16 mouse cellular contexts compared by ENCODE assay signal in the genomic region with DNA sequence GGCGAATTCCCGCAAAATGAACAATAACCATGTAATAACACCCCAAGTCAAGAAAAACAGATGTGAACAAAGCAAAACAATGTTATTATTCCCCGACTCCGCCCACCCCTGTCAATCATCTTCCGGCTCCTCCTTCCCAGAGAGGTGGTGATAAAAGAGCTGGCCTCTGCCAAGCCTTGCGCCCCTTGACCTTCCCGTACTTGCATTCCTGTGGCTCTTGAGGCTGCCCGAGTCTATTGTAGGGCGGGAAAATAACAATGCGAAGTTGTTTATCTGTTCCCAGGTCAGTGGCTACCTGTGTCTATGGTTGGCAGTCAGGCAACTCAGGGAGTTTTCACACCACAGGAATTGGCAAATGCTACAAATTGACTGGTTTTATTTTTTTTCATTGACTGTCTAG. TPM values are rescaled to one million over a fixed set of nuclear protein-coding genes. Genes with fewer than 3 reads are reported as not detected.
DNase-seq lines count a peak whose midpoint lies in the region; ATAC-seq and TF ChIP-seq lines count a peak whose summit lies in the region.
"Had no signal": no experiment of that assay in that cellular context is flagged by ENCODE, and none has a peak within 500 bp of the region (broad histone marks: within the 10 kb centered on the region; RNA-seq: fewer than 3 reads in every experiment).

No protein-coding gene starts in this region.

- no peaks in the 10 kb centered on the region for H3K9me3 ChIP-seq in intestine, postnatal 0 days (ENCODE audit: control insufficient read depth)
- H3K9me3 ChIP-seq in intestine, embryonic 16.5 days (ENCODE audit: control insufficient read depth, low read length) = no peaks in the 10 kb centered on the region
- no peaks in the 10 kb centered on the region for H3K9me3 ChIP-seq in forebrain, embryonic 12.5 days
- H3K9me3 ChIP-seq: hindbrain, embryonic 15.5 days; limb, embryonic 15.5 days had no signal

- no peak overlapping the region for H3K27ac ChIP-seq in intestine, postnatal 0 days (ENCODE audit: low read depth, low read length)
- no peak overlapping the region for H3K27ac ChIP-seq in intestine, embryonic 16.5 days (ENCODE audit: low read length)
- H3K27ac ChIP-seq in forebrain, embryonic 12.5 days = no peak overlapping the region
- H3K27ac ChIP-seq: hindbrain, embryonic 15.5 days; limb, embryonic 15.5 days had no signal

- DNase-seq in adrenal gland, postnatal 14 days = peak; percentile 59
- DNase-seq in kidney, adult 8-10 months = peak; percentile 52 to 55
- DNase-seq in lung, postnatal 25 days (ENCODE audit: low spot score) = peak; percentile 73
- no peak for DNase-seq in left cerebral cortex, adult 9 months (ENCODE audit: low spot score in 2 of 2)
- DNase-seq: cerebellum, adult 11 months; gastrocnemius, postnatal 36 days; retina, postnatal 1 day; thymus, postnatal 14 days had no signal

- H3K9ac ChIP-seq in intestine, postnatal 0 days (ENCODE audit: low read depth, low read length) = no peak overlapping the region
- no peak overlapping the region for H3K9ac ChIP-seq in intestine, embryonic 16.5 days (ENCODE audit: low read depth, low read length)
- no peak overlapping the region for H3K9ac ChIP-seq in forebrain, embryonic 12.5 days
- H3K9ac ChIP-seq: hindbrain, embryonic 15.5 days; limb, embryonic 15.5 days had no signal

- H3K4me2 ChIP-seq in intestine, postnatal 0 days (replicated peaks; ENCODE audit: low read depth) = no peak overlapping the region
- no peak overlapping the region for H3K4me2 ChIP-seq in intestine, embryonic 16.5 days (ENCODE audit: low read depth, low read length)
- no peak overlapping the region for H3K4me2 ChIP-seq in forebrain, embryonic 12.5 days
- H3K4me2 ChIP-seq: hindbrain, embryonic 15.5 days; limb, embryonic 15.5 days had no signal

- H3K4me3 ChIP-seq in intestine, postnatal 0 days (ENCODE audit: low read depth, low read length) = no peak overlapping the region
- H3K4me3 ChIP-seq in intestine, embryonic 16.5 days (ENCODE audit: low read length) = no peak overlapping the region
- H3K4me3 ChIP-seq in forebrain, embryonic 12.5 days (replicated peaks) = no peak overlapping the region
- H3K4me3 ChIP-seq: hindbrain, embryonic 15.5 days; limb, embryonic 15.5 days; myocyte had no signal

- no peaks in the 10 kb centered on the region for H3K36me3 ChIP-seq in intestine, postnatal 0 days (ENCODE audit: control insufficient read depth, insufficient read depth)
- H3K36me3 ChIP-seq in intestine, embryonic 16.5 days (ENCODE audit: control insufficient read depth, insufficient read depth, low read length) = no peaks in the 10 kb centered on the region
- no peaks in the 10 kb centered on the region for H3K36me3 ChIP-seq in forebrain, embryonic 12.5 days (replicated peaks)
- H3K36me3 ChIP-seq: hindbrain, embryonic 15.5 days; limb, embryonic 15.5 days had no signal

- no peaks in the 10 kb centered on the region for H3K27me3 ChIP-seq in intestine, postnatal 0 days (replicated peaks; ENCODE audit: control insufficient read depth, insufficient read depth, low read length)
- no peaks in the 10 kb centered on the region for H3K27me3 ChIP-seq in intestine, embryonic 16.5 days (replicated peaks; ENCODE audit: control insufficient read depth, insufficient read depth, low read length)
- no peaks in the 10 kb centered on the region for H3K27me3 ChIP-seq in forebrain, embryonic 12.5 days
- H3K27me3 ChIP-seq: hindbrain, embryonic 15.5 days; limb, embryonic 15.5 days had no signal

- ATAC-seq in intestine, postnatal 0 days = peak; percentile 38; the same call in 1 of the 2 replicates
- ATAC-seq in intestine, embryonic 16.5 days = no peak
- ATAC-seq in forebrain, embryonic 12.5 days (ENCODE audit: low FRiP score) = no peak

- H3K4me1 ChIP-seq in intestine, postnatal 0 days (replicated peaks; ENCODE audit: control insufficient read depth, insufficient read depth, low read length) = peaks cover 11% of the 10 kb centered on the region
- 0 out of 2 replicates have a peak, but pooled peaks cover 6% of the 10 kb centered on the region for H3K4me1 ChIP-seq in intestine, embryonic 16.5 days (ENCODE audit: control insufficient read depth, insufficient read depth, low read length)
- no peaks in the 10 kb centered on the region for H3K4me1 ChIP-seq in forebrain, embryonic 12.5 days
- H3K4me1 ChIP-seq: hindbrain, embryonic 15.5 days had no signal

- TF ChIP-seq CTCF in intestine, postnatal 0 days (IDR thresholded peaks at IDR 0.05; ENCODE audit: low read depth) = no peak

- 52% methylated on average over 10 of the region's 10 CpGs for WGBS in intestine, postnatal 0 days
- WGBS in intestine, embryonic 16.5 days = 69% methylated on average over 10 of the region's 10 CpGs
- 83% methylated on average over 10 of the region's 10 CpGs for WGBS in forebrain, embryonic 12.5 days

RNA-seq across cellular contexts. Expression of gene Rtp3, which starts 9.5 kb away (rescaled TPM):
- polyA plus RNA-seq in intestine, postnatal 0 days (2015; fragmentation: Nextera tagmentation; extraction: Ambion mirVana) = 0.10 and 0.17 TPM in 2 replicates
- polyA plus RNA-seq in intestine, embryonic 16.5 days (2015; fragmentation: Nextera tagmentation; extraction: Ambion mirVana) = 0.18 and 0.55 TPM in 2 replicates
- 3.5 and 10.0 TPM in 2 replicates for total RNA-seq in adrenal gland, postnatal 14 days (2021)
- polyA plus RNA-seq in forebrain, embryonic 12.5 days (2016; fragmentation: Nextera tagmentation; extraction: Ambion mirVana) = not detected in 2 replicates
- total RNA-seq: megakaryocyte, adult 5-6 weeks had no signal
- polyA plus RNA-seq: hindbrain, embryonic 15.5 days; limb, embryonic 15.5 days; myocyte had no signal

RNA-seq across cellular contexts. Expression of gene Ltf, which starts 19.2 kb away (rescaled TPM):
- 8.3 and 14.1 TPM in 2 replicates for polyA plus RNA-seq in intestine, postnatal 0 days (2015; fragmentation: Nextera tagmentation; extraction: Ambion mirVana)
- 3.2 and 3.4 TPM in 2 replicates for polyA plus RNA-seq in intestine, embryonic 16.5 days (2015; fragmentation: Nextera tagmentation; extraction: Ambion mirVana)
- total RNA-seq in adrenal gland, postnatal 14 days (2021) = 2.6 and 7.3 TPM in 2 replicates
- polyA plus RNA-seq in forebrain, embryonic 12.5 days (2016; fragmentation: Nextera tagmentation; extraction: Ambion mirVana) = 0.68 and 0.85 TPM in 2 replicates
- total RNA-seq: gastrocnemius, postnatal 36 days had no signal
- polyA plus RNA-seq: myocyte had no signal

RNA-seq across cellular contexts. Expression of gene Lrrc2, which starts 48.5 kb away (rescaled TPM):
- polyA plus RNA-seq in intestine, postnatal 0 days (2015; fragmentation: Nextera tagmentation; extraction: Ambion mirVana) = 0.23 and 0.46 TPM in 2 replicates
- polyA plus RNA-seq in intestine, embryonic 16.5 days (2015; fragmentation: Nextera tagmentation; extraction: Ambion mirVana) = 0.06 and 0.16 TPM in 2 replicates
- 3.3 and 4.1 TPM in 2 replicates for total RNA-seq in adrenal gland, postnatal 14 days (2021)
- polyA plus RNA-seq in forebrain, embryonic 12.5 days (2016; fragmentation: Nextera tagmentation; extraction: Ambion mirVana) = not detected in 2 replicates

RNA-seq across cellular contexts. Expression of gene Tdgf1, which starts 53.9 kb away (rescaled TPM):
- polyA plus RNA-seq in intestine, postnatal 0 days (2015; fragmentation: Nextera tagmentation; extraction: Ambion mirVana) = 0.08 TPM in 1 of 2 replicates, not detected in the other
- not detected in 2 replicates for polyA plus RNA-seq in intestine, embryonic 16.5 days (2015; fragmentation: Nextera tagmentation; extraction: Ambion mirVana)
- not detected in 2 replicates for total RNA-seq in adrenal gland, postnatal 14 days (2021)
- polyA plus RNA-seq in forebrain, embryonic 12.5 days (2016; fragmentation: Nextera tagmentation; extraction: Ambion mirVana) = not detected in 2 replicates
- total RNA-seq: gastrocnemius, postnatal 36 days; layer of hippocampus, postnatal 10 days; megakaryocyte, adult 5-6 weeks had no signal
- polyA plus RNA-seq: myocyte had no signal

RNA-seq across cellular contexts. Expression of gene Ccrl2, which starts 57.5 kb away (rescaled TPM):
- 2.7 and 3.8 TPM in 2 replicates for polyA plus RNA-seq in intestine, postnatal 0 days (2015; fragmentation: Nextera tagmentation; extraction: Ambion mirVana)
- polyA plus RNA-seq in intestine, embryonic 16.5 days (2015; fragmentation: Nextera tagmentation; extraction: Ambion mirVana) = 1.9 and 2.5 TPM in 2 replicates
- total RNA-seq in adrenal gland, postnatal 14 days (2021) = 5.5 and 8.9 TPM in 2 replicates
- 0.69 and 0.91 TPM in 2 replicates for polyA plus RNA-seq in forebrain, embryonic 12.5 days (2016; fragmentation: Nextera tagmentation; extraction: Ambion mirVana)

Comparison
In these comparisons a context has a peak if more than half of its experiments do, and no peak if none do; other contexts are left out.
1. DNase-seq: peak in adrenal gland, postnatal 14 days (single experiment), kidney, adult 8-10 months (2 of 2) and lung, postnatal 25 days (single experiment); none in left cerebral cortex, adult 9 months (0 of 2).